Mouse (Mus musculus) urinary bladder, adult 2 months (tissue): ENCODE data around the gene Luzp4. TPM values are rescaled to one million over a fixed set of nuclear protein-coding genes. Genes with fewer than 3 reads are reported as not detected.
"Not testable (repeated sequence)": the region's sequence is repeated elsewhere in the genome, so short reads cannot be mapped to it uniquely, and the experiment has no call there.

Experiments
- DNase-seq: peaks from one replicate; pipeline ENCODE4 v3.0.0; 2022; ENCODE audit warnings: low spot score
- polyA plus RNA-seq: library from polyadenylated mRNA; depleted of rRNA; stranded (reverse); fragments of >200 nt; gene quantifications from 2 replicates; pipeline ENCODE4 v1.2.3, GENCODE M21; 2012; rRNA removed

The Luzp4 gene
- polyA plus RNA-seq, result not detected in 2 replicates

- DNase-seq, result not testable (repeated sequence)
Observed at GRCm38 (mm10) chrX:148857340-148857739, at the start of gene Luzp4. Gene Luzp4 (plus strand): TSS chrX:148857640.

- DNase-seq, result not testable (repeated sequence)
Observed at GRCm38 (mm10) chrX:148841801-148842200, 15.6 kb upstream of the Luzp4 start.

Other genes starting within 250 kb of the Luzp4 start
- not detected in 2 replicates for gene Gm8334, start 242.5 kb upstream of the Luzp4 start, polyA plus RNA-seq
- gene Gm15127, start 194.0 kb upstream of the Luzp4 start, polyA plus RNA-seq, result not detected in 2 replicates
- not detected in 2 replicates for gene Ott, start 216.6 kb downstream of the Luzp4 start, polyA plus RNA-seq